Mouse (Mus musculus) CD4-positive helper T cell, adult 2 months (primary cell): ENCODE measurements around the gene Gm1043.

Experiments used
- DNase-seq: peaks from one replicate; pipeline ENCODE4 v3.0.0-alpha.2; 2012; ENCODE audit warnings: low read depth, missing footprints, low spot score

Gene Gm1043

DNA sequence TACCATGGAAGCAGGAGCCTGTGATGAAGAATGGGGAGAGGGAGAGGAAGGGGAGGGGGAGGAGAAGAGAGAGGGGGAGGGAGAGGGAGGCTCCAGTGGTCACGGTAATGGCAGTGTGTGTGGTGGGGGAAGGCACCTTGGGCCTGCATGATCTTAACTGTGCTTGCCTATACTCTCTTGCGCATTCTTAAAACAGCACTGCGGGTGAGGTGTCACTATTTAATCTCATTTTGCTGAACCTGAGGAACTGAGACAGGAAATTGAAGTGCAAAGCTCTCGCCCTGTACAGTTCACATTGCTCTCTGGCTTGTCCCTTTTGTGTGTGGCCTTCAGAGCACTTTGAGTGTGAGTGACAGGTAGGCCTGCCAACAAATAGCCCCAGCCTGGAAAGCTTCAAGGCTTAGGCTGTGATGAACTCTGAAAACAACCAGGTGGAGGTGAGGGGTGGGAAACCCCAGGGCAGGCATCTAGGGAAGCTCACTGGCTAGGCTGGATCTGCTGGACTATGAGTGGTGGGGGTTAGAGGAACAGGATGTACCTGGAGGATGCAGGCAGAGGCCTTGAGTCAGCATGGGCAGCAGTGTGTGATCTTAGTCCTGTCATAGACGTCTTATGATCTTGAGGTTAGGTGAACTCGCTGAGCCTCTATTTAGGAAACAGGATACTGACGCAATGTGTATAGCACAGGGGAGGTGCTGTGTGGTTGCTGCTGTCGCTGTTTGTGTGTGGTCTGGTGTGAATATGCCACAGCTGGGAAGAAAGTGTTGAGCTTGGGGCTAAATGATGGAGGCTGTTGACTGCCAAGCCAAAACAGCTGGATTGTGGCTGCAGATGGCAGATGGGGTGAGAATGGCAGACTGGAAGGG is 18.2 kb upstream of the Gm1043 start:
- peak; percentile 95 for DNase-seq

DNA sequence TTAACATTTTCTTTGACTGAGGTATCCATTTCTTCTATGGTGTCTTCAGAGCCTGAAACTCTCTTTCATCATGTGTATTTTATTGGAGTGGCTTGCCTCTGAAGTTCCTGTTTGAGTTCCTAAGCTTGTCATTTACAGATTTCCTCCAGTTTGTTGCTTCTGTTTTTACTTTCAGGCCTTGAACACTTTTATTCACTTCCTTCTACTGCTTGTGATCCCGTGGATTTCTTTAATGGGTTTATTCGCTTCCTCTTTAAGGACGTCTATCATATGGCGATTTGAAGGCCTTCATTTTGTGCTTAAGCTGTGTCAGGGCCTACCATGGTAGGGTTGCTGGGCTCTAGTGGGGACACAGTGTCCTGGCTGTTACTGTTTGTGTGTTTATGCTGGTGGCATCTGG is 11.5 kb upstream of the Gm1043 start:
- no peak for DNase-seq

DNA sequence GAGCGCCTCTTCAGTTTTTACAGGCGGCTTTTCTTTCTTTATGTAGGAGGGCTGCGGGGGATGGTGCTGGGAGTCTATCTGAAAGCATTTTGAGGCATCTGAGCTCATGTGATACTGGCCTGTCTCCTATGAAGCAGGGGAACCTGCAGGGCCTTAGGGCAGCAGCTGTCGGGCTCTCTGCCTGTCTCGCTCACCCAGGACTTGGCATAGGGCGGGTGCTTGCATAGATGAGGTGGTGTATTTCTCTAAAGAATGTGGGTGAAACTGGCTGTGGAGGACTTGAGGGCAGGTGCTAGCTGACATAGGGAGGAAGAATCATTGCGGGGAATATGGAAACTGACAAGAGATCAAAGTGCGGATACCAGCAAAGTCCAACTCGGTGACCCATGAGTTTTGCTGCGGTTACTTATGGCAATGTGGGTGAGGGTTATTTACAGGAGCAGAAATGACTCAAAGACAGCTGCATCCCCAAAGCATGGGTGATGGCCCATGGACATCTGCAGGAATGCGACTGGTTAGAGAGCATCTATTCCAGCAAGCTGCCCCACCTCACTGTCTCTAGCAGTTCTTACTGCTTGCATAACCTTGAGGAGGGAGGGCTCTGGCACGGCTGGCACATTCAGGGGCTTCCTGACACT is 8.4 kb upstream of the Gm1043 start:
- DNase-seq, result no peak

DNA sequence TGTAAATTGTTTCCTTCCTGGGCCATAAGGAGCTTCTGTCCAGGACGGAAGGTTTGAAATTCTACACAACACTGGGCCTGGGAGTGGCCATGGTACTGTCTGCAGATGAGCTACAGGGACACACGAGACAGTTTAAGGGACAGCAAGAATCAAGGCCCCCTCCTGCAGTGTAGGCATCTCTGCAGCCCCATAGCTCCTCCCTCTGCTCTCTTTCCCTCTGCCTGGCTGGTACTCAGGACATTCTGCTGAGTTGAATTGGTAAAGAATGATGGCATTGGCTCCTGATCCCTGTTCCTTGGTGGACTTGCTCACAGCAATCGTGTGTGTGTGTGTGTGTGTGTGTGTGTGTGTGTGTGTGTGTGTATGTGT is 7.9 kb upstream of the Gm1043 start:
- DNase-seq, result no peak

DNA sequence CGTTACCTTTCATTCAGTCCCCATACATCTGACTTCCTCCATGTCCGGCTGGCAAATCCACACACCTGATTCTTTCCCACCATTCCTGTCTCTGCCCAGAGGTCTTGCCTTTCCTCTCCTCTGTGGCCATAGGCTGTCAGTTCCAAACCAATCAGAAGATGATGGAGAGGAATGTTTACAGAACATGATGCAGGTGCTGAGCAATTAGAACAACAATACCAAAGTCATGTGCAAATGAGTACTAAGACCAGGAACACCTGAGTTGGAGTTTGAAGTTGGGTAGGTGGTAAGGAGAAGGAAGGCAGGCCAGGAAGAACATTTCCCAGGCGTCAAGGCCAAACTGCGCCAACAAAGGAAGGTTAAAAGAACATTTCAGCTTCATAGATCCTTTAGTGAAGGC is 5.7 kb upstream of the Gm1043 start:
- no peak for DNase-seq

DNA sequence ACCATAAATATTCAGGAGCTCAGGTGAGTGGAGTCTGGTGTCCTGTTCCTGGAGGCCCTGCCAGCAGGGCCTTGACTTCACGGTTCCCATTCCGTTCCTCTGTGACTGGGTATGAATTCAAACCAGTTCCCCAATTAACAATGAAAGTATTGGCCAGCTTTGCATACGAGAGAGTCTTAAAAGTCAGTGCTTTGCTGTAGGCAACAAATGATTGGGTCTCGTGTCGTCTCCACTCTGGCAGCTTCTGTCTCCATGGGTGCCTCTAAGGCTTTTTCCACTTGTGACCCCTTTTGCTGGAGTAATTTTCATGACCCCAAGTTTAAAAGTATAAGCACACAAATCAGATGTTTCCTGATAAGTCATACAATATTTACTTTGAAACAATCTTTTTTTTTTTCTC is 4.6 kb upstream of the Gm1043 start:
- DNase-seq, result no peak

DNA sequence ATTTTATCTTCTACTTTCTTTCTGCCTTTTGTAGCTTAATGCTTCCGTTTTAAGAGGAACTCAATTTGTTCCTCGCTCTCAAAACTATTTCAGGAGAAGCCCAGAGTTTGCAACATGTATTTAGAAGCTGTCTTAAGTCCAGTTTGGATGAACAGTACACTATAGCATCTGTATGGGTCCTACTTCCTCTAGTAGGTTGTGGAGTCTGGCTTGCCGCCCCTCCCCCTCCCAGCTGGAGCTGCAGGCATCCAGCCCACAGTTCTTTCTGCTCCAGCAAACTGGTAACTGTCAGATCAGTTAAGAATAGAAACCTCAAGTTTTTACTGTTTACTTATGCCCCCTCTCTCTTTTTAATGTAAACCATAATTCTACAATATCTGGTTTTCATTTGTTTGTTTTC is 2.8 kb upstream of the Gm1043 start:
- DNase-seq, result peak; percentile 13

DNA sequence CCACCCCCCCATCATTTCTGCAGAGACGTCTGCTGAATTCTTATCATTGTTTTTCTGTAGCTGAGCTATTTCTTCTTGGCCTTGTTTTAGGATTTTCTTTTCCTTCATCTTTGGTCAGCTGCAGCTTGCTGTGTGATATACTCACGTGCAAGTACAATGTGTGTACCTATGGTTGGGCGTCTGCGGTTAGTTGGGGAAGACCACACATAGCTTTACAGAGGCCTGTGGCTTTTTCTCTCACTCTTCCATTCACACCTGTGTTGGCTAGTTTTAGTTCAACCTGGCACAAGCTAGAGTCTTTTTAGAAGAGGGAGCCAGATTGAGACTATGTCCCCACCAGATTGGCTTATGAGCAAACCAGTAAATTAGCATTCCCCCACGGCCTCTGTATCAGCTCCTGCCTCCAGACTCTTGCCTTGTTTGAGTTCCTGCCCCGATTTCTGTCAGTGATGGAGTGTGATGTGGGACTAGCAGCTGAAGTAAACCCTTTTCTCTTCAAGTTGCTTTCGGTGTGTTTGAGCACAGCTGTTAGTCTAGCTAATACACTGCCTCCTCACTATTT is 1.9 kb upstream of the Gm1043 start:
- DNase-seq, result peak; percentile 39

DNA sequence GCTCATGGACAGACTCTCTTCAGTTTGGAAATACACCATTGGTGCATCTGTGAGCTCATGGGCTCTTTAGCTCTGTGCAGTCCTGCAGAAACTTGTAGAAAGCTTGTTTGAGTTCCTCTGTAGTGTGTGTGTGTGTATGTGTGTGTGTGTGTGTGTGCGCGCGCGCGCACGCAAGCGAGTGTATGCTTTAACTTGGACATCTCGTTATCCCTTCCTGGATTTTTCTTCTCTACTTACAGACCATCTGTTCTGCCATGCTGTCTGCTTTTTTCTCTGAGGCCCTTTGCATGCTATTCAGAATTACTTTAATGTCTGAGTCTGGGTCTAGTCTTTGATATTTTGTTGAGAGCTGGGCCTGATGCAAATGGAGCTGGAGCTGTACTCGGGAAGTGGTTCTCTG is 1.3 kb upstream of the Gm1043 start:
- no peak for DNase-seq

DNA sequence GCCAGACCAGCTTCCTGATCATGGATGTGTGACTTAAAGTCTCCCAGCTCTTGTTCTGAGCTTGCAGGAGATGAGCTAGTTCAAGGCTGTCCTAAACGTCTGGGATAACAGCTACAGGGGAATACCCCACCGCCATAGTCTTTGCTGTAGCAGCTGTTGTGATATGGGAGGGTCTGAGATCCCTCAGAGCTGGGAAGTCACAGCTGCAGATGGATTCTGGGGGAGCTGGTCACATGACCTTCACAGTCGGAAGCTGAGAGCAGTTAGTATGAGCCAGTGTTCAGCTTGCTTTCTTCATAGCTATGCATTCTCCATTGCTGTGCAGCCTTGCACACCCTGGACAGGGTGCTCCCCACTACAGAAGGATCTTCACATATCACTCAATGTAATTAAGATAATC is 748 bp downstream of the Gm1043 start:
- no peak for DNase-seq

DNA sequence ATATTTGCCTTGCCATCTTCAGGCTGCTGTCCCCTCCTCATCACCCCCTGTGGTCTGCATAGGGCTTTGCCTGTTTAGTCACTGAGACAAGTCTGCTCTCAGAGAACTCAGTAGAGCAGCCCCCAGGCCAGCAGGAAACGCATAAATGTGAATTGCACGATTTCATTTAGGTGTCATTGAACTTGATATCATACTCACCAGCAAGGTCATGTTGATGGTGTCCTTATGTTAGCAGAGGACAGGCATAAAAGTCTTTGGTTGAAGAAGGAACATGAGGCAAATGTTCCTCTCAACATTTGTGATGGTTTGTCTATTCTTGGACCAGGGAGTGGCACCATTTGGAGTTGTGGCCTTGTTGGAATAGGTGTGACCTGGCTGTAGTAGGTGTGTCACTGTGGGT is 2.6 kb downstream of the Gm1043 start:
- no peak for DNase-seq

DNA sequence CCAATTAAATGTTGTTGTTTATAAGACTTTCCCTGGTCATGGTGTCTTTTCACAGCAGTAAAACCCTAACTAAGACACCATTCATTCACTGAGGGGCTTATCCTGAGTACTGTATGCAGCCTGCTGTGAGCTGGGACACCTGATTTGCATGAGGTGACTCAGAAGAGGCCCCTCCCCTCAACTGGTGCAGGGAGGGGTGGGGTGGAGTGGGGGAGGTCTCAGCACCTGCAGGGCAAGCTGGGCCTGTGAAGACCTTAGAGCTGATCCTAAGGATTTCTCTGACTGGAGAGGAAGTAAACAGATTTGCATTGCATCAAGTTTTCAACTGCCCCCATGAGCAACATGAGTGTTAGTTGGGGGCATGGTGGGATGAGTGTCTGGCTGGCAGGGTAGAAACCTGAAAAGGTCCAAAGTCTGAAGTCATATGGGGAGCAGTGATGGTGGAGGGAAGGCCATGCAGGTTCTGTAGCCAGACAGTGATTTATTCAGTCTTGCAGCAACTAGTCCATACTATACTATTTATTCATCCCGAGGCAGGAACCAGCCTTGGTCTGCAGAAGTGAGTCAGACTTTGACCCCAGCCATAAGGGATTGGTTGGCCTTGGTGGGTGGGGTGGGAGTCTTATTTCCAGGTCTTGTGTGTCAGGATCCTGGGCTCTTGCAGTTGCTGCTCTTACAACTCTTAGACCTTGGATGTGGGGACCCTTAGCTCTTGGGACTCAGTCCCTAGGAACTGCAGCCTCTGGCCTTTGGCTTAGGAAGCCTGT is 3.4 kb downstream of the Gm1043 start:
- DNase-seq, result no peak

DNA sequence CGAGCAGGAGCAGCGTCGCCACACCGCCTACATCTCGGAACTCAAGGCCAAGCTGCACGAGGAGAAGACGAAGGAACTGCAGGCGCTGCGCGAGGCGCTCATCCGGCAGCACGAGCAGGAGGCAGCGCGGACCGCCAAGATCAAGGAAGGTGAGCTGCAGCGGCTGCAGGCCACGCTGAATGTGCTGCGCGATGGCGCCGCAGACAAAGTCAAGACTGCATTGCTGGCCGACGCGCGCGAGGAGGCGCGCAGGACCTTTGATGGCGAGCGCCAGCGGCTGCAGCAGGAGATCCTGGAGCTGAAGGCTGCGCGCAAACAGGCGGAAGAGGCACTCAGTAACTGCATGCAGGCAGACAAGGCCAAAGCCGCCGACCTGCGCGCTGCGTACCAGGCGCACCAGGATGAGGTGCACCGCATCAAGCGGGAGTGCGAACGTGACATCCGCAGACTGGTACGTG is 6.0 kb downstream of the Gm1043 start:
- DNase-seq, result no peak

DNA sequence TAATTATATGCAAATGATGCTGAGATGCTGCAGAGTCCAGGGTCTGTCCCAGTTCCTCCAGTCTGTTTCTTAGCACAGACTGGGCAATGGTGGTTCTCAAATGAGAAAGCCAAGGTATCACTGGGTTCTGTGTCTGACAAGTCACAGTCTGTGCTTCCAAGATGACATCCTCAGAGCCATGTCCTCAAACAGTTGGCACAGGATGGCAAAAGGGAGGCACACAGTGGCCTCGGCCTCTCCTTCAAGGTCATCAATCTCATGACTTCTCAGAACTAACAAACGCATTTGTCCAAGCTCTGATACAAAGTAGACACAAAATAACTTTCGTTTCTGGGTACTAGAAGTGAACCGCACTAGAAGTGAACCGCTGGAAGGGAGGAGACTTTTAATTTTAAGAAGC is 9.8 kb downstream of the Gm1043 start:
- no peak for DNase-seq

DNA sequence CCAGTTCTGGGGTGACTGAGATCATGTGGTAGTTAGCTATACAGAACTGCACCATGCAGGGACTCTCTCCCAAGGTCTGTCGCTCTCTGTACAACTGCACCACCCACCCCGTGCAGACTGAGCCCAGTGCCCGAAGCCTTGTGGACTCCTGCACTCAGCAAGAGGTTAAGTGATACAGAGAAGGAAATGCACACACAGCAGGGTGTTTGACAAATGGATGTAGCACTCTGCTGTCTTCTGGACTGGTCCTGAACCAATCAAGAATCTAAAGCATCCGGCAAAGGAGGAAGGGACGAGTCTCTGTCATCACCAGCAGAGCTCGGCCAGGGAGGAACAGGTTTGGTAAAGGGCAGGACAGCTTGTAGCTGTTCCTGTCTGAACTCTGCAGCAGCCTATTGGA is 12.4 kb downstream of the Gm1043 start:
- no peak for DNase-seq

DNA sequence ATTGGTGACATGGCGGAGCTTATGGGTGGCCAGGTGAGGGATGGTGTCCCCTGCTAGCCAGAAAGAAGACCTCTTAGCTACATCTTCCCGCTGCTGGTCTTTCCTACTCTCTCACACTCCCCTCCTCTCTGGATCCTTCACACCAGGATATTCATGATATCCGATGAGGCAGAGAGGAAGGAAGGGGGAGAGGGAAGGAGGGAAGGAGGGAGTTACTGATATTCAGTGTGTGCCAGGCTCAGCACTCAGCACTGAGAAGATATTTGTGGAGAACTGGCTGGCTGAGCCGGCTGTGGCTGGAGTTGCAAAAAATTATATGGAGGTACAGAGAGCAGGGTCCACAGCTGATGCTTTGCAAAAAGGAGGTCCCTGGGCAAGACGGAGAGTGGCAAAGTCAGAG is 15.6 kb downstream of the Gm1043 start:
- no peak for DNase-seq

DNA sequence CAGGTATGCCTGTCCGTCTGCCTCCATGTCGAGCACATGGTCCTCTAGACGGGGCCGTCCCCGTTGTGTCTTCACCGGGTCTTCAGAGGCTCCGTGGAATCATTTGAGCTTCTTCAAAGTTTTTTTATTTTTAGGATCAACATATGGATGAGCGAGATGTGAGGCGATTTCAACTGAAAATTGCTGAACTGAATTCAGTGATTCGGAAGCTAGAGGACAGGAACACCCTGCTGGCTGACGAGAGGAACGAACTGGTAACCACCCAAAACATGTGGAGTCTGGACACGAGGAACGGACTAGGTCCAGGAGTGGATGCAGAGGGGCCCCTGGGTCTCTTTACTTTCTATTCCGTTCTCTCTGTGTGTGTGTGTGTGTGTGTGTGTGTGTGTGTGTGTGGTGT is 16.5 kb downstream of the Gm1043 start:
- no peak for DNase-seq

DNA sequence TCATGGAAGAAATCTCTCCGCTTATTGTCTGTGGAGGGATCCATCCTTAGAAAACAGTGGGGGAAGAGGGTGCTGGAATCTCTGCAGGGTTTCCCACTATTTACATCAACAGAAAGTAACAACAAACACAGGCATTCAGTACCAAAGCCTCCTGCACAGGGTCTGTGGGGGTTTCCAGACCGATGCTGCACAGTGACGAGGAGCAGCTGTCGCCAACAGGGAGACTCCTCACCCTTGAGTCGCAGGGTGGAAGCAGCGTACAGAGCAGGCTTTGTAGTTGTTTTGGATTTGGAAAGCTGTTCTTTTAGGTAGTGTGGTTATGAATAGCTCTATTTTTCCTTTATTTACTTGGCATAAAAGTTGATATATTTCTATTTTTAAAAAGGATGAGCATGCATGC is 16.9 kb downstream of the Gm1043 start:
- DNase-seq, result no peak

DNA sequence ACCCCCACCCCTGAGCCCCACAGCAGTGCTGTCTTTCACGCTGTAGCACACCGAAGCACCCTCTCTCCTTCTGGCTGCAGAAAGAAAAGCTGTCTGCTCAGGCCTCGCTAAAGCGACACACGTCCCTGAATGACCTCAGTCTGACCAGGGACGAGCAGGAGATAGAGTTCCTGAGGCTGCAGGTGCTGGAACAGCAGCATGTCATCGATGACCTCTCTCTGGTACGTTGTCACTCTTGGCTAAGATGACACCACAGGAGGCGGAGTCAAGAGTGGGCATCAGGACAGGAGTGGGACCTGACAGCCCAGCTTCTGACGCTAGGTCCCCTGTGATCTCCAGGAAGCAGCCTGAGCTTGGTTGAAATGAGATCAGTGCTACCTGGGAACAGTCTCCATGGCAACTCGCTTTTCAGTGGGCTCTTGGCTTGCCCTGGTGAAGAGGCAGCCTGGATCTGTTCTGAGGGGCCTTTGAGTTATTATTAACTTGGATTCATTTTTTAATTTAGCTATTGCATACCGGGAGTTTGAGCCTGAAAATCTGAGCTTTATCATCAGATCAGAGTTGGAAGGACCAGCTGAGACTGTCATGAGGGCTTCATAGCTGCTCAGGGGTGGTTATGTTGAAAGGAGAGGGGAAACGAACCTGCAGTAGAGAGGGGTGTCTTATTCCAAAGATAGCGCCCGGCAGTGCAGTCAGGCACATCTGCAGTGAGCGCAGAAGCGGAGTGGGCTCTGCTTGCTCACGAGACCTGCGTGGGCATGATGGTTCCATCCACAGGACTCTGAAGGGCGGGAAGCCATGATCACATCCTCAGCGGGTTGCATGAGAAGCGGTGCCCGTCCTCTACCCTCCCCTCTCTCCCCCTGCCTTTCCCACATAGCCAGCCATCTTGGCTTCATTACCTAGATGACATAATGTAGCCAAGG is 20.6 kb downstream of the Gm1043 start:
- no peak for DNase-seq

DNA sequence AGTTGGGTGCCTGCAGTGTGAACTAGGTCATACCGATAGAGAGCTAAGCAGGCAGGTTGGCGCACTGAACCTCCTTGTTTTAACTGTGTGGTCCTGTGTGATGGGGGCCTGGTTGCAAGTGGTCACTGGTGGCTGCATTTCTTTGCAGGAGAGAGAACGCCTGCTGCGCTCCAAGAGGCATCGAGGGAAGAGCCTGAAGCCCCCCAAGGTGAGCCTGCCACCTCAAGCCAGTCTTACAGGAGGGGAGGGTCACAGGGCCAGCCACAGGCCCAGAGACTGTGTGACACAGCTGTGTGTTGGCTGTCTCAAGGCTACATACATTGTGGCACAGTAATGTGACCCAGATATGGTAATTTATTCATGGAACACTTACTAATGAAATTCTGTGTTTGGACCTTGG is 21.9 kb downstream of the Gm1043 start:
- no peak for DNase-seq

DNA sequence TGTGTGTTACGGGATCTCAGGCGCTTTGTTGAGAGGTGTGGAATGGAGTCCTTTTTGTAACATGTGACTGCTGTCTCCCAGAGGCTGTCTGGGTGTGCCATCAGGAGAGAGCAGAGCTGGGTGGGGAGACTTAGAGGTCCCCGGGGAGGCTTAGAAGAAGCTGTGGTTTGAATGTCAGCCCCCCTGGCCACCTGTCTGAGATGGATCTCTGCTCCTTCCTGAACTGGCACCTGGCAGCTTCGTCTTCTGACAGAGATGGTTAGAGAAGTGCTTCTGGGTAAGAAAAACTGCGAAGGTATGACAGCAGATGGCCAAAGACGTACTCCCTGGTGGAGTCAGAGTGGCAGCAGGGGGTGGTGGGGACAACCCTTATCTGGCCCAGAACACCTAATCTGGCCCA is 22.4 kb downstream of the Gm1043 start:
- DNase-seq, result no peak
